Mouse (Mus musculus) stomach, postnatal 0 days (tissue): ENCODE data around the gene Nln.

Experiments
- CTCF ChIP-seq: IDR thresholded peaks from 2 replicates; pipeline ENCODE4 v1.5.1; 2016; ENCODE audit warnings: antibody characterized with exemption, low read depth, mild to moderate bottlenecking, moderate library complexity
- EP300 ChIP-seq: optimal IDR thresholded peaks from 2 replicates; pipeline ENCODE3; 2016; ENCODE audit warnings: antibody characterized with exemption

GRCm38 (mm10) chr13:104037531-104038290 is 71.7 kb downstream of the Nln start:
- TF ChIP-seq CTCF (0 out of 2 replicates have a peak, but pooled peaks have one; percentile 18), EP300 (no peak)
